Mouse (Mus musculus) forebrain, postnatal 0 days (tissue): ENCODE results near the gene Krt24. TPM values are rescaled to one million over a fixed set of nuclear protein-coding genes. Genes with fewer than 3 reads are reported as not detected.
A peak's percentile ranks its signal among the peaks of the same experiment; 100 is the strongest.

Experiments
- ATAC-seq: fragments of 200-750 bp; cut with Nextera tagmentation; 2 replicates; pipeline ENCODE4 v1.8.0; 2017; ENCODE audit warnings: mild to moderate bottlenecking, moderate library complexity
- DNase-seq: peaks from one replicate; pipeline ENCODE4 v3.0.0-alpha.2; 2015
- H3K27ac ChIP-seq: fragments of 300-500 bp; sonication (generic); 2 replicates; pipeline ENCODE4 v1.5.1; 2014; ENCODE audit warnings: low read depth, mild to moderate bottlenecking, antibody characterized with exemption, low read length, moderate library complexity, mixed read lengths
- H3K27me3 ChIP-seq: fragments of 300-500 bp; sonication (generic); 2 replicates; pipeline ENCODE4 v1.6.1; 2014; ENCODE audit warnings: mild to moderate bottlenecking, low read length, mixed read lengths; ENCODE audit not compliant: insufficient read depth
- H3K36me3 ChIP-seq: fragments of 300-500 bp; sonication (generic); 2 replicates; pipeline ENCODE4 v1.6.1; 2014; ENCODE audit warnings: mild to moderate bottlenecking, moderate library complexity; ENCODE audit not compliant: insufficient read depth
- H3K4me1 ChIP-seq: fragments of 300-500 bp; sonication (generic); 2 replicates; pipeline ENCODE4 v1.6.1; 2014; ENCODE audit warnings: antibody characterized with exemption; ENCODE audit not compliant: insufficient read depth
- H3K4me2 ChIP-seq: fragments of 300-500 bp; sonication (generic); 2 replicates; pipeline ENCODE4 v1.6.1; 2014; ENCODE audit warnings: low read depth, mild to moderate bottlenecking, moderate library complexity
- H3K4me3 ChIP-seq: fragments of 300-500 bp; sonication (generic); 2 replicates; pipeline ENCODE4 v1.5.1; 2014; ENCODE audit warnings: low read depth, low read length, mixed read lengths
- H3K9ac ChIP-seq: fragments of 300-500 bp; sonication (generic); 2 replicates; pipeline ENCODE4 v1.6.1; 2014; ENCODE audit warnings: mild to moderate bottlenecking
- H3K9me3 ChIP-seq: fragments of 300-500 bp; sonication (generic); 2 replicates; pipeline ENCODE4 v1.6.1; 2016; ENCODE audit warnings: low read length
- CTCF ChIP-seq: sonication (generic); IDR thresholded peaks from 2 replicates; pipeline ENCODE4 v1.5.1; 2016; ENCODE audit warnings: antibody characterized with exemption, control low read depth, low read depth
- WGBS: fragments of 180-500 bp; shearing (Covaris S2); extraction: QIAGEN DNeasy Blood & Tissue Kit; methylation state at CpG from one replicate; pipeline ENCODE4 v1.1.7; 2014; 5-methylcytosine and 5-hydroxymethylcytosine counted together
- polyA plus RNA-seq: library from polyadenylated mRNA; unstranded; fragments of >200 nt; fragmentation: Nextera tagmentation; extraction: Ambion mirVana; gene quantifications from 2 replicates; pipeline ENCODE4 v1.2.1, GENCODE M21; 2015
- total RNA-seq: library from RNA; depleted of rRNA; stranded (reverse); fragments of >200 nt; gene quantifications from 2 replicates; pipeline ENCODE4 v1.2.3, GENCODE M21; 2014; rRNA removed

The Krt24 gene
- total RNA-seq (0.15 TPM in 1 of 2 replicates, not detected in the other), polyA plus RNA-seq (0.08 TPM in 2 replicates)

DNA sequence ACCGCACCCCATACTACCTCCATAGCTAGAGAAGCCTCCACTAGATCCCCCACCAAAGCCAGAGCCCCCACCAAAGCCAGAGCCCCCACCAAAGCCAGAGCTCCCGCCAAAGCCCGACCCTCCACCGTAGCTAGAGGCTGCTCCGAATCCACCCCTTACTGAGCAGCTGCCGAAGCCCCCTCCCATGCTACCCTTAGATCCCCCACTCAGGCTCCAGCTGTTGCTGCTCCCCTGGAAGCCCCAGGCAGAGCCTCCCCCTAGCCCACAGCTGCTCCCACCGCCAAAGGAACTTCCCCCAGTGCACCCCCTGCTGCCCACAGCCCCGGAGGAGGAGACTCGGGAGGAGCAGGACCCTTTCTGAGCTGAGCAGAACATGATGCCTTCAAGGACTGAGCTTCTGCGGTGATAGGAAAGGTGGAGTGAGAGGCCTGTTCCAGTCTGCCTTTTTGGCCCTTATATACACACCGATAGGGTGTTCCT lies at the start of gene Krt24:
Gene Krt24, minus strand, starts transcription at position 430 of the 480 bp plus-strand sequence.
- Histone ChIP-seq H3K9ac (no peak within 1 kb of the TSS), H3K4me3 (no peak within 1 kb of the TSS), H3K4me1 (no peaks in the 10 kb centered on the region), H3K9me3 (no peaks in the 10 kb centered on the region), H3K27me3 (no peaks in the 10 kb centered on the region), H3K36me3 (no peaks in the 10 kb centered on the region), H3K27ac (no peak within 1 kb of the TSS), H3K4me2 (no peak within 1 kb of the TSS)
- no peak for ATAC-seq
- WGBS = 57% methylated on average over 11 of the region's 11 CpGs
- no peak for TF ChIP-seq CTCF
- no peak for DNase-seq

DNA sequence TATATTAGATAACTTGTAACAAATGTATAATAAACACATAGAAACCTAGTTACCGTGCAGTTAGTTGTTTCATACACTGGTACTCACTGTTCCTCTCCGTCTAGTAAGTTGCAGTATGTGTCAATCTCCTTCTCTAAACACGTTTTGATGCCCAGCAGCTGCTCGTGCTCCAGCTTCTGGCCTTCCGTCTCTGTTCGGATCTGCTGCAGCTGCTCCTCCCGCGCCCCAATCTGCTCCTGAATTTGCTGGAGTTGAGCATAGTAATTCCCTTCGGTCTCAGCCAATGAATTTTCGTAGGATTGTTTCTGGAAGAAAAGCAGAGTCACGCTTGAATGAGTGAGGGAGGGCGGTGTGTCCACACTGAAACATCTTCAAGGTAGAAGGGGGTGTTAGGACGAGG lies 48.4 kb upstream of the Krt24 start:
- peak; percentile 57 for DNase-seq
- no peak overlapping the region for H3K27ac ChIP-seq
- 55% methylated on average over 13 of the region's 13 CpGs for WGBS
- H3K9me3 ChIP-seq = no peaks in the 10 kb centered on the region
- ATAC-seq = peak; percentile 53
- H3K36me3 ChIP-seq = no peaks in the 10 kb centered on the region
- no peak for TF ChIP-seq CTCF
- H3K27me3 ChIP-seq = no peaks in the 10 kb centered on the region
- no peak overlapping the region for H3K4me2 ChIP-seq
- no peak overlapping the region for H3K4me3 ChIP-seq
- no peak overlapping the region for H3K9ac ChIP-seq
- H3K4me1 ChIP-seq = no peaks in the 10 kb centered on the region

DNA sequence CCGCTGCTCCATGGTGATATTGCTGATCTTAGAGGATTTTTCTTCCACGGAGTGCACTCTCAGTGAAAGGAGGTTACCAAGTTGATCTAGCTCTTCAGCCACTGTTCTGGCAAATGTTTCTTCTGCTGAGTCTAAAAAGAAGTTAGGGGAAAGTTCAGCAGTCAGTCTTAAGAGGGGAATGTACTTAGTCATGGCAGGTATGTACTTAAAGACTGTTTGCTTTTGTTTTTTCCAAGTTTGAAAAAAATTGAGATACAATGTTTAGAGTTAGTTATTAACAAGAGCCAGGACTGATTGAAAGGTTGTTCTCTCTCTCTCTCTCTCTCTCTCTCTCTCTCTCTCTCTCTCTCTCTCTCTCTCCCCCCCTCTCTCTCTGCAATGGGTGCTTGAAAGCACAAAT lies 44.6 kb upstream of the Krt24 start:
- no peak overlapping the region for H3K27ac ChIP-seq
- H3K4me2 ChIP-seq = no peak overlapping the region
- H3K4me3 ChIP-seq = no peak overlapping the region
- no peak for ATAC-seq
- TF ChIP-seq CTCF = no peak
- no peak overlapping the region for H3K9ac ChIP-seq
- no peaks in the 10 kb centered on the region for H3K9me3 ChIP-seq
- H3K4me1 ChIP-seq = no peaks in the 10 kb centered on the region
- DNase-seq = no peak
- no peaks in the 10 kb centered on the region for H3K27me3 ChIP-seq
- WGBS = 78% methylated on average over 2 of the region's 2 CpGs
- no peaks in the 10 kb centered on the region for H3K36me3 ChIP-seq

DNA sequence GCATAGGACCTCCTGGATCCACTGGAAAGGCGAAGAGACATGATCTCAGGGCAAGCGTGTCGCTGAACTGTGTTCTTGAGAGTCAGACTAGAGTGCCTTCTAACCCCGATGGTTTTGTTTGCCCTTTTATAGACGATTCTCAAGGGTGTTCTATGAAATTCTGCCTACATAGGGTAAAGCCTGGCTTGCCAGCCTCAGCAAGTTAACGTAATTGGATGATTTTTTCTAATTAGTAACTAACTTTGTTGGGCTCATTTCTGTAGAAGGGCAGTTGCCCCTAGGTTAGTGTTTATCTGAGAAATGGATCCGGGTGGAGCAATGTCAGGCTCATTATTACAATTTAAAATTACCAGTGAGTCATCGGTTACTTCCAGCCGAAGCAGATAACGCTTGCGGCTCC lies 37.8 kb upstream of the Krt24 start, which contains the start of gene Krt25:
Gene Krt25, minus strand, starts transcription at position 101 of the 400 bp plus-strand sequence.
- H3K4me1 ChIP-seq = no peaks in the 10 kb centered on the region
- DNase-seq (no peak), ATAC-seq (no peak)
- no peak within 1 kb of the TSS for H3K4me3 ChIP-seq
- H3K36me3 ChIP-seq = no peaks in the 10 kb centered on the region
- WGBS = 91% methylated on average over 11 of the region's 11 CpGs
- no peak within 1 kb of the TSS for H3K9ac ChIP-seq
- H3K4me2 ChIP-seq = no peak within 1 kb of the TSS
- TF ChIP-seq CTCF = no peak
- H3K27ac ChIP-seq = no peak within 1 kb of the TSS
- no peaks in the 10 kb centered on the region for H3K9me3 ChIP-seq
- no peaks in the 10 kb centered on the region for H3K27me3 ChIP-seq

DNA sequence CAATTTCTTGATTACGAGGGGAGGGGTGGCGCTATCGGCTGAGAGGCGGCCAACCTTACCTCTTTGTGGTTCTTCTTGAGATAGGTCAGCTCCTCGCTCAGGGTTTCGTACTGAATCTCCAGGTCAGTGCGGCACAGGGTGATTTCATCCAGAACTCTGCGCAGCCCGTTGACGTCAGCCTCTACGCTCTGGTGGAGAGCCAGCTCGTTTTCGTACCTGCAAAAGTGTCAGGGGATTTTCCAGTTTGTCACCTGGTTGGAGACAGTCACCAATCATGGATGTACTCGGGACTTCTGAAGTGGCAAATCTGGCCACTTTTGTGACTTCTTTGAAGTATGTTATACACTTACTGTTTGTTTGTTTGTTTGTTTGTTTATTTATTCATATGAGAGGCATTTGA lies 36.0 kb upstream of the Krt24 start:
- TF ChIP-seq CTCF = no peak
- 90% methylated on average over 14 of the region's 14 CpGs for WGBS
- no peak for ATAC-seq

DNA sequence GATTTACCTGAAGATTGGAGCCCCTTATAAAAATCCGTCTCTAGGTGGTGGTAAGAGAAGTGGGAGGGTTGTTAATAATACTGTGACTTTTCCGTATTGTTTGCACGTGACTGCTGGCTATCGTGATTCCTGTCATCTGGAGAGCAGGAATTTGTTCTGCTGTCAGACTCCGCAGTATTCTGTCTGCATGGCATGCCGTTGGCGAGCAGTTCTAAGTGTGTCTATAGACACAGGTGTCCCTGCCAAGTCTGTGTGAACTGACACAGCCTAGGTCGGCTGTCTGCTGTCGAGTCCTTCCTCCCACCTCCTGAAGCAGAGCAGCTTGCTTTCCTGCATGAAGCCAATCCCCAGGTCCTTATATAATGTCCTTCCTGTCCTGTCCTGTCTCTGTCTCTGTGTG lies 34.1 kb upstream of the Krt24 start:
- DNase-seq (no peak), ATAC-seq (no peak)
- H3K36me3 ChIP-seq = no peaks in the 10 kb centered on the region

More for the DNA sequence above, 36.0 kb upstream of the Krt24 start:
- no peaks in the 10 kb centered on the region for H3K36me3 ChIP-seq
- no peaks in the 10 kb centered on the region for H3K9me3 ChIP-seq
- H3K27me3 ChIP-seq = no peaks in the 10 kb centered on the region
- no peak overlapping the region for H3K4me3 ChIP-seq
- no peak for DNase-seq
- no peaks in the 10 kb centered on the region for H3K4me1 ChIP-seq
- no peak overlapping the region for H3K9ac ChIP-seq
- no peak overlapping the region for H3K27ac ChIP-seq
- no peak overlapping the region for H3K4me2 ChIP-seq

DNA sequence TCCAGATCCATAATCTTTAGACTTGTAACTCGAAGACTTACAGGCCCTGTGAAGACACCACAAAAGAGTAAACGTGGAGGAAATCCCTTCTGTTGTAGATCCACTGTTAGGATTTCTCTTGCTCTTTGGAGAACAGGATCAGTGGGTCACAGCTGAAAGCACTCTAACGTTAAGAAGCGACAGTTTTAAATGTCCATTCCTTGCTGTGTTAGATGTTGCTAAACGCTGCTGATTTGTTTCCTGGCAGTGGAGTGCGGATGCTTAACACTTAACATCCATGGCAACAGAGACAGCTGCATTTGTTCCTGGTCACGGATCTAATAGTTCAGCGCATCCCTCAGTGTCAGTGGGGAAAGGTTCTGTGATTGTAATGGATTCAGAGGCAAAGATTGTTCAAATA lies 31.5 kb upstream of the Krt24 start:
- Histone ChIP-seq H3K9ac (no peak overlapping the region), H3K27me3 (no peaks in the 10 kb centered on the region), H3K27ac (no peak overlapping the region), H3K4me3 (no peak overlapping the region), H3K4me2 (no peak overlapping the region), H3K9me3 (no peaks in the 10 kb centered on the region), H3K36me3 (no peaks in the 10 kb centered on the region), H3K4me1 (no peaks in the 10 kb centered on the region)
- 63% methylated on average over 8 of the region's 8 CpGs for WGBS
- DNase-seq (no peak), ATAC-seq (no peak)
- no peak for TF ChIP-seq CTCF

More for the DNA sequence above, 34.1 kb upstream of the Krt24 start:
- Histone ChIP-seq H3K4me2 (no peak overlapping the region), H3K27me3 (no peaks in the 10 kb centered on the region), H3K4me1 (no peaks in the 10 kb centered on the region), H3K9ac (no peak overlapping the region), H3K9me3 (no peaks in the 10 kb centered on the region), H3K27ac (no peak overlapping the region), H3K4me3 (no peak overlapping the region)
- WGBS = 71% methylated on average over 9 of the region's 9 CpGs
- no peak for TF ChIP-seq CTCF
